Mouse (Mus musculus) cerebellum, adult (tissue): ENCODE results near the gene Kitl.

Source experiments
- ATAC-seq: cut with Nextera tagmentation; 2 replicates; pipeline ENCODE4 v1.9.2; 2017; ENCODE audit warnings: mild to moderate bottlenecking, moderate library complexity, mixed read lengths; ENCODE audit not compliant: insufficient number of reproducible peaks, low FRiP score, low TSS enrichment

Gene Kitl

GRCm38 (mm10) chr10:100073092-100073491 lies 57.7 kb downstream of the Kitl start:
- ATAC-seq, result no peak

DNA sequence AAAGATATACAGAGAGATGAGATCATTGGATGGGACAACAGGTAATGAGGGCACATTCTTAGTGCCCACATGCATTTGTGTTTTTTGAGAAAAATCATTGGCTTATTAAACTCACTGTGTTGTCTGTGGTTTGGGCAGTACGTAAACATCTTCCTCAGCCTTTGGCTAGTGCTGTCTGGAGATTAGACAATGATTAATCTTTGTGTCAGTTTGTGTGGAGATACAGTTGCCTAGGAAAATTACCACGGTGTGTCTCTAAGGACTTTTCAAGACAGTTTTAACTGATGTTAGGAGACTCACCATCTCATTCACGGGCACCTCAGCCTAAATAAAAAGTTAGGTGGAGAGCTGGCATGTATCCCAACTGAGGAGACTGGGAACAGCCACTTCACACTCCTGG lies 85.7 kb downstream of the Kitl start:
- no peak for ATAC-seq

DNA sequence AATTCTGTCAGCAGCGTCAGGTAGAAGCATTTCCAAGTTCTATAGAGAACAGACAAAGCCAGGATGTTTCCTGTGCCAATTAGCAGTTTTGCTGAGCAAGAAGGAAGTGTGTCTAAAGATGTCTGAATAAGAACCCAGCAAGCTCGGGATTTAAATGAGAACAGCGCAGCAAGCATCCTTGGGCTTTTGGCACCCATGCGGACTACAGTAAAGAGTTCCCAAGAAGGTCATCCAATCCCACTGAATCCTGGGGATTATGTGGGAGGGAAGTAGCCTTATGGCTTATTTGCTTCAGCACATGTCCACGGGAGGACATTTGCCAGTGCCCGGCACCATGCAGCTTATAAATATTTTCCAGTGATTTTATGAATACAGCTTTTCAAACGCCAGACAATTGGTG lies 95.8 kb downstream of the Kitl start:
- peak; percentile 40; the same call in 1 of the 2 replicates for ATAC-seq

DNA sequence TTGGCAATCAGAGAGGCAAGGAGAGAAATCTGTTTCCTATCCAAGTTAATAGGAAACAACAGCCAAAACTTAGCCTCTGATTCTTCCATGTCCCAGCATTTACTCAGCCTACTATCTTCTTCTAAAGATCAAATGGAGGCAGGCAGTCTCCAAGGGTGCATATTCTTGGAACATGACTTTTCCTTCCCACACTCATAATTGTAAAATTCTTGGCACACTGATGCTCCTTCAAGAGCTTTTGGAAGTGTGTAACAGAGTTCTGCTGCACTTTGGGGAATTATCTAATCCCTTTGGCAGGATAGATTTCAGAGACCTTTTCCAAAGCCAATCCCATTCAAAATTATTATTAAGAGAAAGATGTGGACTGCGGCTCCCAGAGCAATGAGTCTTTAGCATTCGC lies 100.1 kb downstream of the Kitl start:
- ATAC-seq, result no peak

- ATAC-seq, result no peak
These were observed 109.0 kb downstream of the Kitl start for GRCm38 (mm10) chr10:100124452-100124851.

DNA sequence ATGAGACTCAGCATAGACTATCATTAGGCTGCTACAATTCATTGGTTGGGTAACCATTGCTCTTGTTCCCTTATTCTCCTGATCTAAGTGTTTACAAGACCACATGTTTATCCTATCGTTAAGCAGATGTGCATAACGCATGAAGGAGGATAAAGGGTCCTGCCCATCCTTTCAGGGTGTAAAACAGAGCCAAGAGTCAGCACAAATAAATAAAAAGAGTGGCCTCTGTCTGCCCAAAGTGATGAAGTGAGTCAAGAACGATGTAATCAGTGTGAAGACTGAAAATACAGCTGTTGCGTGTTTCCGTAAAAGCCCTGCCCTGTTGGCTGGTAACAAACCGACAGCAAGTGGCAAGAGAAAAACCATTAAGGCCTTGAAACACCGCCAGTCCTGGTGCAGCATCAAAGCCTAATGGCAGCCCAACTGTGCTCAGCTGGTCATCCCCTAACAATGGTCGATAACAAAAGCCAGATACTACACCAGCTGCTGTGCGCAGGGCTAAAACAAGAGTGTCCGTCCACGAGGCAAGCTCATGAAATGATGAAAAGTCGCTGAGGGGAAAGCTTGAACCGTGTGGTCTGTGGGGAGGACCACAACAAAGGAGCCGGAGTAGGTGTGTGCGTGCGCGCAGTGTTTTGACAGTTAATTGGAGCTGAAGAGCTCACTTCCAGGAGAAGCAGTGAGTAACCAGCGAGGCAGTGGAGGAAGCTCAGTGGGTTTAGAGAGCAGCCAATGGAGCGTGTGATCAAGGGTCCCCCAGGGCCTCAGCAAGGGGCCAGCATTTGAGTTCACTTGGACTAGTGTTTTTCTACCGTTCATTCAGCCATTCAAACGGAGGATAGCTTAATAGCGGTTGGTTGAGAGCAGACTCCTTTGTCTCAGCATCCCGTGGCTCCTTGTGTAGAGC lies 112.7 kb downstream of the Kitl start:
- no peak for ATAC-seq

- ATAC-seq, result no peak
These were observed 116.2 kb downstream of the Kitl start for GRCm38 (mm10) chr10:100131657-100132056.

- ATAC-seq, result no peak
These were observed 116.9 kb downstream of the Kitl start for GRCm38 (mm10) chr10:100132304-100132703.

GRCm38 (mm10) chr10:100138552-100138951 lies 123.1 kb downstream of the Kitl start:
- ATAC-seq, result no peak

DNA sequence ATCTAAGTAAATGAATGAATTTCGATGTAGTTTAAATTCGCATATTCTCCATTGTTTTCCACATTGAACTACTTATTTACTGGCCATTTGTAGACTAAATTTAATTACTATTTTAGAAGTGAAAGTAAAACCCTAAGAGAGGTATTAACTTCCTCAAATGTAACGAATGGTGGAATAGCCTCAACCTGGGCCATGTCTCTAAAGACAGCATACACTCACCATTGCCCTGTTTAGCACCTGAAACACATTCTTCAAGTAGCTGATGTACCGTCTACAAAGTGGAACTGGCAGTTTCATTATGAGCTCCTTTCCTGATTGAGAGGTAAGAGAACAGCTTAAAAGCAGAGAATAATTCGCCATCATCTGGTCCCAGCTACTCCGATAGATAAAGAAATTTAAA lies 132.7 kb downstream of the Kitl start:
- no peak for ATAC-seq
